8 mouse cellular contexts compared by ENCODE assay signal in genomic region chr4:44712051-44712700, GRCm38 (mm10). TPM values are rescaled to one million over a fixed set of nuclear protein-coding genes. Genes with fewer than 3 reads are reported as not detected.
DNase-seq lines count a peak whose midpoint lies in the region; ATAC-seq lines count a peak whose summit lies in the region.

No protein-coding gene starts in this region.

- H3K9ac ChIP-seq in kidney, embryonic 15.5 days = no peak overlapping the region
- H3K9ac ChIP-seq in hindbrain, embryonic 16.5 days (ENCODE audit: low read depth, low read length) = no peak overlapping the region
- H3K9ac ChIP-seq in midbrain, embryonic 15.5 days = no peak overlapping the region

- under 1% methylated on average over 25 of the region's 25 CpGs for WGBS in kidney, embryonic 15.5 days
- under 1% methylated on average over 25 of the region's 25 CpGs for WGBS in hindbrain, embryonic 16.5 days
- under 1% methylated on average over 25 of the region's 25 CpGs for WGBS in midbrain, embryonic 15.5 days

- ATAC-seq in kidney, embryonic 15.5 days (replicated peaks; ENCODE audit: low FRiP score) = no peak
- ATAC-seq in hindbrain, embryonic 16.5 days = no peak
- no peak for ATAC-seq in midbrain, embryonic 15.5 days (replicated peaks)

- DNase-seq in kidney, adult 11 months = no peak
- peak; percentile 71 for DNase-seq in embryo, embryonic 11 days
- DNase-seq in frontal cortex, postnatal 10 days (ENCODE audit: low spot score in 2 of 2) = no peak
- no peak for DNase-seq in c-Kit-positive CD71-positive TER-119-positive erythroid progenitor cells, embryonic 14.5 days (ENCODE audit: low spot score)
- DNase-seq in thymus, postnatal 25 days = no peak

- no peak overlapping the region for H3K27ac ChIP-seq in kidney, embryonic 15.5 days
- no peak overlapping the region for H3K27ac ChIP-seq in hindbrain, embryonic 16.5 days (ENCODE audit: low read depth, low read length)
- H3K27ac ChIP-seq in midbrain, embryonic 15.5 days = no peak overlapping the region

- peaks cover 95% of the 10 kb centered on the region for H3K27me3 ChIP-seq in kidney, embryonic 15.5 days
- H3K27me3 ChIP-seq in hindbrain, embryonic 16.5 days (replicated peaks; ENCODE audit: control insufficient read depth, insufficient read depth, low read length) = peaks cover 55% of the 10 kb centered on the region
- peaks cover 75% of the 10 kb centered on the region for H3K27me3 ChIP-seq in midbrain, embryonic 15.5 days (replicated peaks)

- peak overlapping the region; percentile 28 for H3K4me2 ChIP-seq in kidney, embryonic 15.5 days
- peak overlapping the region; percentile 34 for H3K4me2 ChIP-seq in hindbrain, embryonic 16.5 days (ENCODE audit: low read length)
- peak overlapping the region; percentile 29 for H3K4me2 ChIP-seq in midbrain, embryonic 15.5 days

- H3K36me3 ChIP-seq in kidney, embryonic 15.5 days = no peaks in the 10 kb centered on the region
- H3K36me3 ChIP-seq in hindbrain, embryonic 16.5 days (ENCODE audit: control insufficient read depth, insufficient read depth, low read length) = no peaks in the 10 kb centered on the region
- H3K36me3 ChIP-seq in midbrain, embryonic 15.5 days (replicated peaks) = no peaks in the 10 kb centered on the region

- no peaks in the 10 kb centered on the region for H3K9me3 ChIP-seq in kidney, embryonic 15.5 days (replicated peaks)
- no peaks in the 10 kb centered on the region for H3K9me3 ChIP-seq in hindbrain, embryonic 16.5 days (ENCODE audit: control insufficient read depth, low read length)
- H3K9me3 ChIP-seq in midbrain, embryonic 15.5 days = no peaks in the 10 kb centered on the region

- peak overlapping the region; percentile 20; the same call in 1 of the 2 replicates for H3K4me3 ChIP-seq in kidney, embryonic 15.5 days (replicated peaks)
- H3K4me3 ChIP-seq in hindbrain, embryonic 16.5 days (ENCODE audit: low read length) = no peak overlapping the region
- H3K4me3 ChIP-seq in midbrain, embryonic 15.5 days = peak overlapping the region; percentile 16

- H3K4me1 ChIP-seq in kidney, embryonic 15.5 days = peaks cover 25% of the 10 kb centered on the region
- peaks cover 3% of the 10 kb centered on the region; the same call in 1 of the 2 replicates for H3K4me1 ChIP-seq in hindbrain, embryonic 16.5 days (ENCODE audit: control insufficient read depth, insufficient read depth, low read depth, low read length)
- H3K4me1 ChIP-seq in midbrain, embryonic 15.5 days = peaks cover 7% of the 10 kb centered on the region; the same call in 1 of the 2 replicates

RNA-seq across cellular contexts. Expression of gene Pax5, which starts 1.9 kb away (rescaled TPM):
- polyA plus RNA-seq in kidney, embryonic 15.5 days (2015; fragmentation: Nextera tagmentation; extraction: Ambion mirVana) = 0.01 TPM in 1 of 2 replicates, not detected in the other
- 0.99 and 1.9 TPM in 2 replicates for polyA plus RNA-seq in hindbrain, embryonic 16.5 days (2015; fragmentation: Nextera tagmentation; extraction: Ambion mirVana)
- 7.8 and 9.1 TPM in 2 replicates for polyA plus RNA-seq in midbrain, embryonic 15.5 days (2015; fragmentation: Nextera tagmentation; extraction: Ambion mirVana)

RNA-seq across cellular contexts. Expression of gene Zcchc7, which starts 43.5 kb away (rescaled TPM):
- 38.2 and 38.3 TPM in 2 replicates for polyA plus RNA-seq in kidney, embryonic 15.5 days (2015; fragmentation: Nextera tagmentation; extraction: Ambion mirVana)
- polyA plus RNA-seq in hindbrain, embryonic 16.5 days (2015; fragmentation: Nextera tagmentation; extraction: Ambion mirVana) = 27.2 and 36.1 TPM in 2 replicates
- polyA plus RNA-seq in midbrain, embryonic 15.5 days (2015; fragmentation: Nextera tagmentation; extraction: Ambion mirVana) = 35.3 and 37.1 TPM in 2 replicates
